Mouse (Mus musculus) CH12.LX (cell line): ENCODE measurements at regions not wholly inside any gene's neighbourhood (a gene's known extent, or its start where the extent isn't known, plus 50 kb on each side); places are given as distances from the start of the nearest gene placed in this dataset.

Experiments used
- DNase-seq: peaks from one replicate; pipeline ENCODE4 v3.0.0-alpha.2; 2013; ENCODE audit errors: extremely low read depth
- H3K27ac ChIP-seq: 2 replicates; pipeline ENCODE4 v1.5.1; 2012; ENCODE audit warnings: low read depth, mild to moderate bottlenecking, control low read depth, moderate library complexity; ENCODE audit not compliant: insufficient read depth
- H3K27me3 ChIP-seq: replicated peaks from 2 replicates; pipeline ENCODE3; 2012; ENCODE audit warnings: inconsistent platforms
- H3K36me3 ChIP-seq, 2 experiments: replicated peaks in 1 of 2; 2 replicates each; pipeline versions ENCODE3 to v1.6.1; 2012; ENCODE audit warnings: inconsistent platforms in 1 of 2, low read length in 1 of 2, mild to moderate bottlenecking in 1 of 2, mixed read lengths in 1 of 2, moderate library complexity in 1 of 2; ENCODE audit not compliant: control insufficient read depth in 1 of 2, insufficient read depth in 1 of 2
- H3K4me1 ChIP-seq, 2 experiments: 2 replicates each; pipeline ENCODE4 v1.6.1; 2012; ENCODE audit warnings: inconsistent platforms in 1 of 2, moderate library complexity in 1 of 2; ENCODE audit not compliant: insufficient read depth in 2 of 2, control insufficient read depth in 1 of 2
- H3K4me2 ChIP-seq: 2 replicates; pipeline ENCODE4 v1.6.1; 2012; ENCODE audit warnings: low read depth, mild to moderate bottlenecking, control low read depth; ENCODE audit not compliant: poor library complexity, insufficient read depth, severe bottlenecking
- H3K4me3 ChIP-seq, 3 experiments: fragments of 150-350 bp in 1 of 3; sonication (generic) in 1 of 3; replicated peaks in 1 of 3; 2 replicates each; pipeline versions ENCODE3 to v1.5.1; 2011 to 2012; ENCODE audit warnings: low read depth in 2 of 3, low read length in 2 of 3, mild to moderate bottlenecking in 2 of 3, moderate library complexity in 2 of 3, control low read depth in 1 of 3, improper control_type of control experiment in 1 of 3, inconsistent platforms in 1 of 3, mixed read lengths in 1 of 3; ENCODE audit not compliant: poor library complexity in 1 of 3
- H3K79me2 ChIP-seq: replicated peaks from 2 replicates; pipeline ENCODE4 v1.6.1; 2012; ENCODE audit warnings: mild to moderate bottlenecking, moderate library complexity; ENCODE audit not compliant: control insufficient read depth, poor library complexity, insufficient read depth, severe bottlenecking; ENCODE audit errors: extremely low read depth
- H3K9ac ChIP-seq: 2 replicates; pipeline ENCODE4 v1.6.1; 2012; ENCODE audit warnings: low read depth, mild to moderate bottlenecking, control low read depth, moderate library complexity; ENCODE audit not compliant: insufficient read depth
- H3K9me3 ChIP-seq: replicated peaks from 2 replicates; pipeline ENCODE3; 2012; ENCODE audit warnings: low read length, inconsistent platforms, mixed read lengths
- BHLHE40 ChIP-seq: IDR thresholded peaks from 2 replicates; pipeline ENCODE4 v1.6.1; 2011; ENCODE audit warnings: mild to moderate bottlenecking, low read depth, low read length, improper control_type of control experiment
- CHD1 ChIP-seq: IDR thresholded peaks from 2 replicates; pipeline ENCODE4 v1.6.1; 2012; ENCODE audit warnings: low read depth, low read length, improper control_type of control experiment, inconsistent platforms
- CTCF ChIP-seq, 2 experiments: IDR thresholded peaks in 1 of 2; conservative IDR thresholded peaks in 1 of 2; 2 replicates each; pipeline ENCODE4 v1.5.1; 2011 to 2012; ENCODE audit warnings: low read depth in 2 of 2, low read length in 2 of 2, improper control_type of control experiment in 1 of 2, inconsistent platforms in 1 of 2, mild to moderate bottlenecking in 1 of 2, moderate library complexity in 1 of 2
- E2F4 ChIP-seq: IDR thresholded peaks from 2 replicates; pipeline ENCODE4 v1.6.1; 2011; ENCODE audit warnings: low read depth, low read length, improper control_type of control experiment; ENCODE audit not compliant: insufficient replicate concordance
- EP300 ChIP-seq: IDR thresholded peaks from 2 replicates; pipeline ENCODE4 v1.6.1; 2011; ENCODE audit warnings: low read length, improper control_type of control experiment
- ETS1 ChIP-seq: conservative IDR thresholded peaks from 2 replicates; pipeline ENCODE4 v1.6.1; 2012; ENCODE audit warnings: low read depth, mild to moderate bottlenecking, inconsistent platforms, low read length, improper control_type of control experiment, moderate library complexity
- HCFC1 ChIP-seq: IDR thresholded peaks from 2 replicates; pipeline ENCODE4 v1.6.1; 2012; ENCODE audit warnings: low read depth, mild to moderate bottlenecking, inconsistent platforms, low read length, improper control_type of control experiment
- KAT2A ChIP-seq: IDR thresholded peaks from 2 replicates; pipeline ENCODE4 v1.6.1; 2012; ENCODE audit warnings: low read length, improper control_type of control experiment, inconsistent platforms; ENCODE audit not compliant: insufficient replicate concordance
- MAFK ChIP-seq: IDR thresholded peaks from 2 replicates; pipeline ENCODE4 v1.6.1; 2011; ENCODE audit warnings: low read length, improper control_type of control experiment; ENCODE audit not compliant: insufficient replicate concordance
- MAX ChIP-seq: IDR thresholded peaks from 2 replicates; pipeline ENCODE4 v1.6.1; 2011; ENCODE audit warnings: low read length, improper control_type of control experiment
- MYC ChIP-seq: IDR thresholded peaks from 2 replicates; pipeline ENCODE4 v1.6.1; 2011; ENCODE audit warnings: low read depth, mild to moderate bottlenecking, improper control_type of control experiment, low read length
- PAX5 ChIP-seq: IDR thresholded peaks from 2 replicates; pipeline ENCODE4 v1.6.1; 2012; ENCODE audit warnings: low read length, inconsistent platforms, mixed read lengths
- POLR2A ChIP-seq: IDR thresholded peaks from 2 replicates; pipeline ENCODE4 v1.6.1; 2011; ENCODE audit warnings: low read depth, mild to moderate bottlenecking, improper control_type of control experiment, low read length
- SIN3A ChIP-seq: IDR thresholded peaks from 2 replicates; pipeline ENCODE4 v1.6.1; 2012; ENCODE audit warnings: low read length, improper control_type of control experiment, inconsistent platforms
- SMC3 ChIP-seq: IDR thresholded peaks from 2 replicates; pipeline ENCODE4 v1.6.1; 2011; ENCODE audit warnings: low read depth, low read length, improper control_type of control experiment
- USF1 ChIP-seq: IDR thresholded peaks from 2 replicates; pipeline ENCODE4 v1.6.1; 2014; ENCODE audit warnings: low read depth, mild to moderate bottlenecking, inconsistent platforms, low read length, improper control_type of control experiment
- USF2 ChIP-seq: conservative IDR thresholded peaks from 2 replicates; pipeline ENCODE4 v1.6.1; 2011; ENCODE audit warnings: low read depth, low read length, improper control_type of control experiment
- ZC3H11A ChIP-seq: IDR thresholded peaks from 2 replicates; pipeline ENCODE4 v1.6.1; 2012; ENCODE audit warnings: low read depth, mild to moderate bottlenecking, inconsistent platforms, low read length, improper control_type of control experiment
- ZKSCAN1 ChIP-seq: IDR thresholded peaks from 2 replicates; pipeline ENCODE4 v1.6.1; 2012; ENCODE audit warnings: low read depth, inconsistent platforms, low read length, improper control_type of control experiment, borderline replicate concordance
- ZMIZ1 ChIP-seq: IDR thresholded peaks from 2 replicates; pipeline ENCODE4 v1.6.1; 2012; ENCODE audit warnings: low read depth, mild to moderate bottlenecking, inconsistent platforms, low read length, improper control_type of control experiment
- ZNF384 ChIP-seq: IDR thresholded peaks from 2 replicates; pipeline ENCODE4 v1.6.1; 2012; ENCODE audit warnings: low read depth, low read length, improper control_type of control experiment, inconsistent platforms
- dilution Hi-C: fragments of 300-500 bp; cut with MboI; formaldehyde crosslinking; loops from 2 replicates; pipeline ENCODE4 v1.14.3; 2020; ENCODE audit warnings: low sequenced_read_pairs; ENCODE audit not compliant: extremely low pct_unique_long_range_greater_than_20kb, extremely low pct_ligation_motif_present
- in situ Hi-C: fragments of 300-500 bp; cut with MboI; formaldehyde crosslinking; loops from 3 replicates; pipeline ENCODE4 v1.14.3; 2019; ENCODE audit warnings: low sequenced_read_pairs, low pct_ligation_motif_present, low pct_unique_long_range_greater_than_20kb, mixed read lengths

DNA sequence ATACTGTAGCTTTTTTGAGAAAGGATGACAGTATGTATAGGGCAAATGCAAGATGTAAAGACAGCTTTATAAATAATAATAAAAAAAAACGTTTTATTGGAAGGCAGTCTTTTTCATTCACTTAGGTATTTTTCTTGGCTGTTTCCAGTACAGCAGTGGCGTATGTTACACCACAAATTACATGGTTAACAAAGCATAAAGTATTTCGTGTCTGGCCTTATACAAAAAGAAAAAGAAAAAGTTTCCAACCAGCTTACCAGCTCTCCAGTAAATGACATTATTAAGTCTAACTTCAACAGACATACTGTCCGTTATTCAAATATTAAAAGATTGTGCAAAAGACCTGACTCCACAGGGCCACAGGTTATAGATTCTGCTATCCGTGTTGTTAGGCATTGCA lies 343.9 kb upstream of the B3galt2 start:
- Histone ChIP-seq H3K27me3 (no peaks in the 10 kb centered on the region), H3K4me3 (no peak overlapping the region), H3K4me1 (no peaks in the 10 kb centered on the region), H3K27ac (no peak overlapping the region), H3K79me2 (no peaks in the 10 kb centered on the region), H3K36me3 (no peaks in the 10 kb centered on the region), H3K9me3 (no peaks in the 10 kb centered on the region), H3K4me2 (no peak overlapping the region), H3K9ac (no peak overlapping the region)
- DNase-seq: no peak
- dilution Hi-C loops (no loop called here), in situ Hi-C loops (no loop called here)
- TF ChIP-seq ZC3H11A: no peak
- no peak for TF ChIP-seq E2F4
- TF ChIP-seq POLR2A: no peak
- TF ChIP-seq PAX5: no peak
- no peak for TF ChIP-seq ZNF384
- no peak for TF ChIP-seq CTCF (conservative IDR thresholded peaks at IDR 0.05 in 1 of 2, IDR thresholded peaks at IDR 0.05 in 1 of 2; ENCODE audit: low read depth in 2 of 2, low read length in 2 of 2)
- TF ChIP-seq MYC: no peak
- TF ChIP-seq KAT2A: no peak
- no peak for TF ChIP-seq USF2
- TF ChIP-seq CHD1: no peak
- TF ChIP-seq HCFC1: no peak
- no peak for TF ChIP-seq SMC3
- no peak for TF ChIP-seq ETS1
- TF ChIP-seq EP300: no peak
- no peak for TF ChIP-seq MAX
- TF ChIP-seq ZKSCAN1: no peak
- TF ChIP-seq ZMIZ1: no peak
- no peak for TF ChIP-seq SIN3A
- TF ChIP-seq MAFK: no peak

DNA sequence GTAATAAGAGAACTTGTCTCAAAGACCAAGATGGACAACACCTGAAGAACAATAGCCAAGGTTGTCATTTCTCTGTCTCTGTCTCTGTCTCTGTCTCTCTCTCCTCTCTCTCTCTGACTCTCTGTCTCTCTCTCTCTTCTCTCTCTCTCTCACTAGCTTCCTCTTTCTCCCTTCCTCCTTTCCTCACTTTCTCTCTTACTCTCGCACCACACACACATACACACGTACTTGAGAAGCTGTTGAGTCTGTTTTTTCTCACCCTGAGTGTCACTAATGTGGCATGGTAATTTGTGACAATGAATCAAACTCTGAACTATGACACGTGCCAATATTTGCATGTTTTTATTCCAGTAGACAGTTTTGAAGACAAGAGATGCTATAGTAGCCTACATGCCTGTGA lies 333.1 kb upstream of the B3galt2 start:
- dilution Hi-C loops (no loop called here), in situ Hi-C loops (no loop called here)
- no peaks in the 10 kb centered on the region; a peak in 1 of 4 replicates for H3K4me1 ChIP-seq
- H3K9me3 ChIP-seq: no peaks in the 10 kb centered on the region
- no peak overlapping the region for H3K4me2 ChIP-seq
- DNase-seq: no peak
- no peak overlapping the region for H3K27ac ChIP-seq
- H3K27me3 ChIP-seq: no peaks in the 10 kb centered on the region
- H3K4me3 ChIP-seq: no peak overlapping the region
- H3K36me3 ChIP-seq: no peaks in the 10 kb centered on the region
- TF ChIP-seq USF1 (no peak), BHLHE40 (0 out of 2 replicates have a peak, but pooled peaks have one; percentile 6), MYC (no peak), ZKSCAN1 (no peak), ZMIZ1 (no peak), ETS1 (no peak), SMC3 (no peak)
- no peaks in the 10 kb centered on the region for H3K79me2 ChIP-seq
- no peak overlapping the region for H3K9ac ChIP-seq
